Mouse (Mus musculus): ENCODE data around the gene Lilra6.
"Not testable (repeated sequence)": the region's sequence is repeated elsewhere in the genome, so short reads cannot be mapped to it uniquely, and the experiment has no call there.

Gene Lilra6

DNA sequence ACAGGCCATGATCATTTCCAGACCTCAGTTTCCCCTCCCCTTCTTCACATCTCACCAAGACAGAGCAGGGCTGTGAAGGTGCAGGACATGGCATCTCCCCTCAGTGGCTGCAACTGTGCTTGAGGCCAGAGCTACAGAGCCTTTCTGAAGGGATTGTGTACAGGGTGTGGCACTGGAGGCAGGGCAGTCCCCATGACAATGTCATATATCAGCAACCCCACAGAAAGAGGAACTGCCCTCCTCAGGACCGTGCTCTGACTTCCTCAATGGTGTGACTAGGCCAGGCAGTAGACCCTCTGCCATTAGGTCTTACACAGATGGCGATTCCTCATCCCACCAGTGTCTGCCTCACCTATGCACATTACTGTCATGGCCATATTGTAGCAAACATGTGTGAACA is at the start of gene Lilra6:
TSS of gene Lilra6 (minus strand) at position 117 of the 400 bp plus-strand sequence.
- not testable (repeated sequence) for DNase-seq (ENCODE audit: low read depth, low spot score)

GRCm38 (mm10) chr7:3962017-3962416 is 46.7 kb upstream of the Lilra6 start:
- no peak for DNase-seq (ENCODE audit: low read depth, low spot score)

- no peak for DNase-seq (ENCODE audit: low read depth, low spot score)
Observed at GRCm38 (mm10) chr7:3957387-3957786, 42.1 kb upstream of the Lilra6 start.

DNA sequence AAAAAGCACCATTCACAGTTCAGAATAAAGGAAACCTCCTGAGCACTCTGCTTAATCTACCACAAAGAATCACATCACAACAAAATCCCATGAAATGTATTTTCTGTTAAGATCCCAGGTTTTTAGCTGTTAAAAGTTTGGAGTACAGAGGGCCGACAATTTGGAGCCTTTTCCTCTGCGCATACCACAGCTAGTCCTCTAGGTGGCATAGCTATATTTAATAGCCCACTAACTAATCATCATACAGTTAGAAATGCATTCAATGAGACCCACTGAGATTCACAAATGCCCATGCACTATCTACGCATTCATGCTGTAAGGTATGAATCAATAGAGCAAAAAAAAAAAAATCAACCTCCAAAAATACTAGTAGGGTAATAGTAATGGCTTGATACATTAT is 33.9 kb upstream of the Lilra6 start:
- no peak for DNase-seq (ENCODE audit: low read depth, low spot score)

- no peak for DNase-seq (ENCODE audit: low read depth, low spot score)
Observed at GRCm38 (mm10) chr7:3948223-3948622, 32.9 kb upstream of the Lilra6 start.

DNA sequence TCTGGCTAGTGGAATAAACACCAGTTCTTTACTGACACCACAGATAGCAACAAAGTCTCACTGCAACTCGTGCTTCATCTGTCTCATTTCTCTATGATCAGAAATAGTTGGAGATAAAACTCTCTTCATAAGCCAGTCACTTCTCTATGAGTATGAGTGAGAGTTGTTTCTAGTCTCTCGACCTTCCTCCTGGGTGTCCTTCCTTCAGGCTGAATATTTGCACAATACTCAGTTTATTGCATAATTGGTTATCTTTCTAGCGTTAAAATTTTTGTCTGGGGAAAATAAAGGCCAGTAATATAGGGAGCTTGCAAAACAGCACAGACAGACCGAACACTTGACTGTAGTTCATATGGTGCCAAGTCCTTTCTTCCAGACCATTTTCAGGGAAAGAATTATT is 30.8 kb upstream of the Lilra6 start:
- DNase-seq (ENCODE audit: low read depth, low spot score), result no peak

DNA sequence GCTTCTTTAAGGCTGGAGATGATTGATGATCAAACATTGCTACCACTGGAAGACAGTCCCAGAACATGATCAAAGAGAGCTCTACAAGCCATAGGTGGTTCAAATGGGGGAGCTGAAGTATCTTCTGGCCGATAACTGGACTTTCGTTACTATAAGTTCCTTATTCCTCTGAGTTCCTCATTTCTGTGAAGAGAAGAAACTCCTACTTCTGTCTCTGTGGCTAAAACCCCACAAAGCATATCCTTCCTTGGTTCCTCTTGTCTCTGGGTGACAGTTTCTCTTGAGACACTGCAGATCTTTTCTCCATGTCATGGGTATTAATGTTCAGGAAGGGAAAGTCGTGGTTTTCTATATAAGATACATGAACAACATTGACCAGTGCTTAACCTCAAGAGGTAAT is 25.6 kb upstream of the Lilra6 start:
- DNase-seq (ENCODE audit: low read depth, low spot score), result no peak

DNA sequence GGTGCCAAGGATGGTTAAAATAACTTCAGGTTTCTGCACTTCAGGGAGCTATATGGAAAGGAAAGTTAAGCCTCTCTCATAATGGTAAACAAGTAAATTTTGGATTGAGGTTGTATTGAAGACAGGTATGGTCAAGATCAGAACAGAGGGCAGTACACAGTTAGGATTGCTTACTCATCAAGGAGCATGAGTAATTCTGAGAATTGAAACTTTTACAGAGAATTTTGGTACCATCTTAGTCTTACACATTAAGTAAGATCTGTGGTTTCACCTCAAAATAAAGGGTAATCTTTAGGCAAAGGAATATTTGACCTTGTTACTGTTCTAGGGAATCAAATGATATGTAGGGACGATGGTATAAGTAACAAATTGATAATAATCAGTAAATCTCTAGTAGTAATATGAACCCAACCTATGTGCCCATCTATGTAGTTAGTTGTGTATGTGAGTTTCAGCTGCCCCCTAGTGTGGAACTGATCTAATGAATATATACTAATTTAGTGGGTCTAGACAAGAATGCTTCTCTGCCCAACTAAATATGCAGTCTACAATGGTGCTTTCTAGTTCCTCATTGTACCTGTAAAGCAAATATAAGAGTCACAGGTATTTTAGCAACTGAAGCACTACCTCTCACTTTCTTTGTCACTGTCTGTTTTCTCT is 24.7 kb upstream of the Lilra6 start:
- DNase-seq (ENCODE audit: low read depth, low spot score), result no peak

- not testable (repeated sequence) for DNase-seq (ENCODE audit: low read depth, low spot score)
Observed at GRCm38 (mm10) chr7:3935473-3935872, 20.2 kb upstream of the Lilra6 start.

DNA sequence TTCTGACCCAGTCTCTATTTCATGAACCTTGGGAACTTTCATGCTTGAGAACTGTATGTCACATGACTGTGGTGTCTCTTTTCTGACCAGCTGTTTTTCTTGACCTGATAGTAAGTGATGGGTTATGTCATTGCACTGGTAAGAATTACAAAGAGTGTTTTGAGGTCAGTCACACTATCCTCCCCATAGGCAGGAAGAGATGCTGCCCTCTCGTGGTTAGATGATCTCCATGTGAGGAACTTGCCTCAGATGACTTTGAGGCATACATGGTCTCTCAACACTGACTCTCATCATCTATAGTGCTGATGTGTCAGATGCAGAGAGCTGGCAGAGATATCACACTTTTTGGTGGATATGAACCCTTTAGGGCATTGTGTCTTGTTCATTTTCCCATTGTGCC is 11.6 kb downstream of the Lilra6 start:
- DNase-seq (ENCODE audit: low read depth, low spot score), result no peak

- not testable (repeated sequence) for DNase-seq (ENCODE audit: low read depth, low spot score)
Observed at GRCm38 (mm10) chr7:3898036-3898590, 17.2 kb downstream of the Lilra6 start, which contains the start of gene Gm14548. Gene Gm14548, minus strand, starts transcription at chr7:3898120.

DNA sequence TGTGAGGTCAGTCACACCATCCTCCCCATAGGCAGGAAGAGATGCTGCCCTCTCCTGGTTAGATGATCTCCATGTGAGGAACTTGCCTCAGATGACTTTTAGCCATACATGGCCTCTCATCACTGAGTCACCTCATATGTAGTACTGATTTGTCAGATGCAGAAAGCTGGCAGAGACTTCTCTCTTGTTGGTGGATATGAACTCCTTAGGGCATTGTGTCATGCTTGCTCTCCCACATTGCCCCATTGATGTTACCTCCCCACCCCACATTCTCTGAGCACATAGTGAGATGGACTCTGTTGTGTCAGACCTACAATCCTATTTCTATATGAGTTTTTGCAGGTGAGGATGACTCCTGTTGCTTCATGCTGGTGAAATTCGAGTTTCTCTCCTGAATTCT is 40.3 kb downstream of the Lilra6 start:
- not testable (repeated sequence) for DNase-seq (ENCODE audit: low read depth, low spot score)
